8 mouse cellular contexts compared by ENCODE assay signal in the genomic region with DNA sequence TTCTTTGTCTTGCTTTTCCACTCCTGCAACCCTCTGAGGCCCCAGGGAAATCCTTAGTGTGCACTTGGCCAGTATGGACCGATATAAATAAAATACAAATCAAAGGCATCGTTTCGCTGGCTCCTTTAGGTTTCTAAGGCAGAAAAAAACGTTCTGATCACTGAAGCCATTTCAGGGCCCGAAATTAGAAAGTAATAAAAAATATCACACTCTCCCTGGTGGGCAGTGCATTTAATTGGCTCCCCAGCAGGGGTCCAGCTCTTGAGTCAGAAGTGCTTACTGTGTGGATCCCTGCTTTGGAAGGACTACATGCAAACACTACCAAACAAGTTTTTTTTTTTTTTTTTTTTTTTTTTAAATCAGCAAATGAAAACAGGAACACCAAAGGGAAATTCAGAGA.
DNase-seq lines count a peak whose midpoint lies in the region; ATAC-seq and TF ChIP-seq lines count a peak whose summit lies in the region.

No protein-coding gene starts in this region.

- no peak overlapping the region for H3K9ac ChIP-seq in kidney, postnatal 0 days (ENCODE audit: low read depth, low read length)
- H3K9ac ChIP-seq in limb, embryonic 11.5 days (ENCODE audit: low read length), result no peak overlapping the region
- H3K9ac ChIP-seq in midbrain, embryonic 16.5 days (ENCODE audit: low read depth, low read length), result no peak overlapping the region
- no peak overlapping the region for H3K9ac ChIP-seq in intestine, postnatal 0 days (ENCODE audit: low read depth, low read length)

- 16% methylated on average over 5 of the region's 5 CpGs for whole genome bisulfite sequencing in kidney, postnatal 0 days
- WGBS in limb, embryonic 11.5 days, result 1% methylated on average over 5 of the region's 5 CpGs
- WGBS in midbrain, embryonic 16.5 days, result 6% methylated on average over 5 of the region's 5 CpGs
- 36% methylated on average over 5 of the region's 5 CpGs for WGBS in intestine, postnatal 0 days

- H3K9me3 ChIP-seq in kidney, postnatal 0 days (replicated peaks; ENCODE audit: low read length), result no peaks in the 10 kb centered on the region
- no peaks in the 10 kb centered on the region for H3K9me3 ChIP-seq in limb, embryonic 11.5 days (ENCODE audit: control insufficient read depth, low read length)
- H3K9me3 ChIP-seq in midbrain, embryonic 16.5 days (replicated peaks; ENCODE audit: control insufficient read depth, low read length, poor library complexity, severe bottlenecking), result no peaks in the 10 kb centered on the region
- H3K9me3 ChIP-seq in intestine, postnatal 0 days (ENCODE audit: control insufficient read depth), result no peaks in the 10 kb centered on the region

- H3K27ac ChIP-seq in kidney, postnatal 0 days, result no peak overlapping the region
- H3K27ac ChIP-seq in limb, embryonic 11.5 days (replicated peaks; ENCODE audit: low read depth, low read length), result peak overlapping the region; percentile 69
- peak overlapping the region; percentile 1; the same call in 1 of the 2 replicates for H3K27ac ChIP-seq in midbrain, embryonic 16.5 days (ENCODE audit: low read length)
- H3K27ac ChIP-seq in intestine, postnatal 0 days (ENCODE audit: low read depth, low read length), result no peak overlapping the region

- DNase-seq in cerebellum, postnatal 10 days, result peak; percentile 25 to 36
- DNase-seq in cerebellum, adult 9-10 months, result no peak
- DNase-seq in kidney, postnatal 0 days (ENCODE audit: low spot score), result peak; percentile 32
- DNase-seq in kidney, adult 18-20 months, result no peak
- peak; percentile 69 for DNase-seq in limb, embryonic 11.5 days (ENCODE audit: low spot score)
- no peak for DNase-seq in frontal cortex, postnatal 25 days (ENCODE audit: low spot score in 2 of 2)

- no peaks in the 10 kb centered on the region for H3K27me3 ChIP-seq in kidney, postnatal 0 days (ENCODE audit: insufficient read depth, low read length)
- H3K27me3 ChIP-seq in limb, embryonic 11.5 days (ENCODE audit: control insufficient read depth, insufficient read depth, low read length), result no peaks in the 10 kb centered on the region
- 0 out of 2 replicates have a peak, but pooled peaks cover 3% of the 10 kb centered on the region for H3K27me3 ChIP-seq in midbrain, embryonic 16.5 days (ENCODE audit: control insufficient read depth, insufficient read depth, low read depth, low read length)
- H3K27me3 ChIP-seq in intestine, postnatal 0 days (replicated peaks; ENCODE audit: control insufficient read depth, insufficient read depth, low read length), result no peaks in the 10 kb centered on the region

- TF ChIP-seq CTCF in kidney, postnatal 0 days (IDR thresholded peaks at IDR 0.05; ENCODE audit: low read depth), result no peak; the same call in 1 of the 2 replicates
- TF ChIP-seq CTCF in intestine, postnatal 0 days (IDR thresholded peaks at IDR 0.05; ENCODE audit: low read depth), result no peak

- no peaks in the 10 kb centered on the region for H3K4me1 ChIP-seq in kidney, postnatal 0 days (replicated peaks; ENCODE audit: insufficient read depth, low read length)
- peaks cover 28% of the 10 kb centered on the region for H3K4me1 ChIP-seq in limb, embryonic 11.5 days (ENCODE audit: control insufficient read depth, insufficient read depth, low read length)
- peaks cover 24% of the 10 kb centered on the region for H3K4me1 ChIP-seq in midbrain, embryonic 16.5 days (ENCODE audit: control insufficient read depth, insufficient read depth, low read length)
- H3K4me1 ChIP-seq in intestine, postnatal 0 days (replicated peaks; ENCODE audit: control insufficient read depth, insufficient read depth, low read length), result no peaks in the 10 kb centered on the region

- ATAC-seq in kidney, postnatal 0 days (replicated peaks; ENCODE audit: low FRiP score, low read depth), result no peak
- 0 out of 2 replicates have a peak, but pooled peaks have one; percentile 62 for ATAC-seq in limb, embryonic 11.5 days (ENCODE audit: insufficient number of reproducible peaks, low FRiP score, low TSS enrichment, low read depth)
- ATAC-seq in midbrain, embryonic 16.5 days, result no peak
- no peak for ATAC-seq in intestine, postnatal 0 days

- no peaks in the 10 kb centered on the region for H3K36me3 ChIP-seq in kidney, postnatal 0 days (ENCODE audit: insufficient read depth, low read length)
- H3K36me3 ChIP-seq in limb, embryonic 11.5 days (ENCODE audit: control insufficient read depth, insufficient read depth, low read length), result no peaks in the 10 kb centered on the region
- H3K36me3 ChIP-seq in midbrain, embryonic 16.5 days (ENCODE audit: control insufficient read depth, insufficient read depth, low read length), result no peaks in the 10 kb centered on the region
- H3K36me3 ChIP-seq in intestine, postnatal 0 days (ENCODE audit: control insufficient read depth, insufficient read depth), result no peaks in the 10 kb centered on the region

- H3K4me3 ChIP-seq in kidney, postnatal 0 days (replicated peaks; ENCODE audit: low read depth, low read length), result no peak overlapping the region
- no peak overlapping the region for H3K4me3 ChIP-seq in limb, embryonic 11.5 days (ENCODE audit: low read depth, low read length)
- H3K4me3 ChIP-seq in midbrain, embryonic 16.5 days (ENCODE audit: low read depth, low read length), result no peak overlapping the region
- H3K4me3 ChIP-seq in intestine, postnatal 0 days (ENCODE audit: low read depth, low read length), result no peak overlapping the region

- H3K4me2 ChIP-seq in kidney, postnatal 0 days (ENCODE audit: low read length), result 0 out of 2 replicates have a peak overlapping the region, but pooled peaks have one; percentile 26
- H3K4me2 ChIP-seq in limb, embryonic 11.5 days (ENCODE audit: low read depth, severe bottlenecking), result no peak overlapping the region
- 0 out of 2 replicates have a peak overlapping the region, but pooled peaks have one; percentile 39 for H3K4me2 ChIP-seq in midbrain, embryonic 16.5 days (ENCODE audit: low read length)
- H3K4me2 ChIP-seq in intestine, postnatal 0 days (replicated peaks; ENCODE audit: low read depth), result no peak overlapping the region

Comparison
In these comparisons a context has a peak if more than half of its experiments do, and no peak if none do; other contexts are left out.
1. DNase-seq: peak in cerebellum, postnatal 10 days (2 of 2), kidney, postnatal 0 days (single experiment) and limb, embryonic 11.5 days (single experiment); none in cerebellum, adult 9-10 months (single experiment), kidney, adult 18-20 months (single experiment) and frontal cortex, postnatal 25 days (0 of 2).
2. H3K27ac ChIP-seq: peak in limb, embryonic 11.5 days (single experiment) and midbrain, embryonic 16.5 days (single experiment); none in kidney, postnatal 0 days (single experiment) and intestine, postnatal 0 days (single experiment).
3. H3K4me2 ChIP-seq: peak in kidney, postnatal 0 days (single experiment) and midbrain, embryonic 16.5 days (single experiment); none in limb, embryonic 11.5 days (single experiment) and intestine, postnatal 0 days (single experiment).